Mouse (Mus musculus) left cerebral cortex, postnatal 4 days (tissue): ENCODE data around the gene Cst10. TPM values are rescaled to one million over a fixed set of nuclear protein-coding genes. Genes with fewer than 3 reads are reported as not detected.

Experiments used
- DNase-seq: peaks from one replicate; pipeline ENCODE4 v3.0.0-alpha.2; 2022
- intact Hi-C: fragments of 180-260 bp; cut with DNase I; formaldehyde crosslinking; loops from one replicate; pipeline ENCODE4 v1.15.1; 2025
- total RNA-seq, 2 experiments: library from RNA; stranded (reverse); gene quantifications; 2 replicates each; pipeline ENCODE4 v1.2.3; 2021

Gene Cst10
- not detected for total RNA-seq

DNA sequence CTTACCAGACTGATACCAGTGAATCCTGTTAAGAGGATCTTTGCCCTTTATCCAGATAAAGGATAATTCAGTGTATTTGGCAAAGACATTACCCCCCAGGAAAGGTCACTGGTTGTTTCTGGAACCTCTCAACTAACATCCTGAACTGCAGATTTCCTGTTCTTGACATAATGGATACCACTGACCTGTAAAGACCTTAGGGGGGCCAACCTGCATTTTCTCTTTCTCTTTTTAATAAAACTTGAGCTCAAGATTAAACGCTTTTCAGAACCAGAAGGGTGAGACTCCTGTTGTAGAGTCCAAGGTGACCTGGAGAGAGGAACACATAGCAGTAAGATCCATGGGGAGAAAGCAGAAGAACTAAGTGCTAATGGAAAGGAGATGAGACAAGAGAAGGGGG lies at the start of gene Cst10:
Cst10 (plus strand) TSS at position 301 of the 400 bp plus-strand sequence.
- DNase-seq: no peak
- intact Hi-C loops: no loop called here

DNA sequence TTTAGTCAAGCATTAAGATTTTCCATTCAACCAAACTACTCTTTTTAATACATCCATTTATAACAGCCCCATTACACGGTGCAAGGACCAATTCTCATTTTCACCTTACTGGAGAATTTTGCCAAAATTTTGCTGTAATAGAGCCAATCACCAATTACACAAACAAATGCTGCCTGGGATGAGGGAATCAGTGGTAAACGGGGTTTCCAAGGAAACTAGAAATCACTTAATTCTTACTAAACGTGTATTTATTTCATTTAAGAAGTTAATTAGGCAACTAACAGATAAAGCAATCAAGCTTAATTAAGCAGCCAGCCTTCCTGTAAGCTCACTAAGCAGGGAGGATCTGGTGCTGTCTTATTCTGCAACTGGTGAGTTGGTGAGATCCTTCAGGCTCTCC lies 11.9 kb upstream of the Cst10 start:
- DNase-seq: no peak
- intact Hi-C loops: no loop called here

DNA sequence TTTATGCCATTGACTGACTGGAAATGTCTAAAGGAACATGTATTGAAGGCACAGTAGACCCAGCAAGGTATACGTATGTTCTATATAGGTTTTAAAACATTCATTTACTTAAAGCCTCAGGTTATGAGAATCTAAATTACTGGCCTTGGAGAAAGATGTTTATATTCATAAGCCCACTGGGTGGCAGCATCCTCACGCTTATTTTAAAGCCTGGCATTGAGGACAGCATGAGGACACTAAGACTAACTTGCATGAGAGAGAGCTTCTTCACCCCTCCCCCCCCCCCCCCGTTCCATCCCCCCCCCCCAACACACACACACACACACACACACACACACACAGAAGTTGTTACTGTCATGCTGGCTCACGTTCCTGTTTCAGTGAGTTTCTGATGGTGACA lies 17.7 kb downstream of the Cst10 start:
- intact Hi-C loops: loop anchor here (2.0 to 10.0 kb wide), 3 partner anchors 412 to 678 kb away; partner anchors contain the start of gene C530025M09Rik

More for the DNA sequence above, 17.7 kb downstream of the Cst10 start:
- DNase-seq: peak; percentile 14
